Mouse (Mus musculus): Measurements from ENCODE around the gene Stx17. TPM values are rescaled to one million over a fixed set of nuclear protein-coding genes. Genes with fewer than 3 reads are reported as not detected.

Gene Stx17
- 20.2 TPM for polyA plus RNA-seq (2017; shearing (Covaris generic))

DNA sequence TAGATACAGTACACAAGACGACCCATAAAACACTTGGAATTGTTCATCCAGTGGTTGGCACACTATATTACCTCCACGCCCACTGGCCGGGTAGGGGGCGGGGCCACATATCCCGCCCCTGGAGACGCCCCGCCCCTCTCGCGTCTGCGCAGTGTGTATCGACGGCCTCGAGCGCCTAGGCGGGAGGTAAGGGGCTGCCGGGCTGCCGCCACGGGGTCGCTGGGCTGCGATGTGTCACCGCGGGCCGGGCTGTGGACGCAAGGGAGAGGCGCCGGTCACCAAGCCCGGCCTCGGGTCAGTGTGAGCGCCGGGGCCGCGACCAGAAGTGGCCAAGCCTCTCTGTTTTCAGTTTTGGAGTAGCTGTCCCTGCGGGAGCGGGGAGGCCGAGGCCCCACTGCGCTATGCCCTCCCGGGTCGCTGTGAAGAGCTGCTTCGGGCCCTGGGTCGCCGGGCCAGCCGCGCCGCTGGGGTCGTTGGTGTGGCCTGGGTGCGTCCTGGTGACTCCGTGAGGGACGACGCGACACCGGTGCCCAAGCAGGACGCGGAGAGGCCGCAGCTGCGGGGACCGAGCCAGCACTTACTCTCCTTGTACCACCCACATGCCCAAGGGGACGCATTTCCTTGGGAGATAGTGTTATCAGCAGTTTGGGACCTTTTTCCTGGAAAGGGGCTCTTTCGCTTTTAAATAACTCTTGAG, at the start of gene Stx17:
Gene Stx17 (plus strand): TSS at position 143 of the 697 bp plus-strand sequence.

Other genes with a start within 250 kb of the Stx17 start
- gene Nr4a3, start 79.8 kb upstream of the Stx17 start, polyA plus RNA-seq (2017; shearing (Covaris generic)), result 93.6 TPM
- gene Erp44, start 154.6 kb downstream of the Stx17 start, polyA plus RNA-seq (2017; shearing (Covaris generic)), result 92.2 TPM
- 8.7 TPM for gene Invs, start 154.8 kb downstream of the Stx17 start, polyA plus RNA-seq (2017; shearing (Covaris generic))

Measured in naive thymus-derived CD4-positive, alpha-beta T cell, adult 5 months (primary cell).